Mouse (Mus musculus): ENCODE data around the gene A930009A15Rik. TPM values are rescaled to one million over a fixed set of nuclear protein-coding genes. Genes with fewer than 3 reads are reported as not detected.

Gene A930009A15Rik
- polyA plus RNA-seq, 1 experiment from 2014 or later: not detected

GRCm38 (mm10) chr10:115623481-115623880 lies 53.7 kb downstream of the A930009A15Rik start:
- Histone ChIP-seq H3K4me3 (no peak overlapping the region), H3K4me1 (peaks cover 9% of the 10 kb centered on the region), H3K27me3 (0 out of 2 replicates have a peak, but pooled peaks cover 7% of the 10 kb centered on the region), H3K9ac (no peak overlapping the region), H3K36me3 (no peaks in the 10 kb centered on the region), H3K9me3 (no peaks in the 10 kb centered on the region), H3K4me2 (no peak overlapping the region), H3K27ac (no peak overlapping the region)
- 80% methylated on average over 7 of the region's 7 CpGs for WGBS
- ATAC-seq (ENCODE audit: insufficient number of reproducible peaks, insufficient read depth, low FRiP score, low TSS enrichment, low read depth): no peak

GRCm38 (mm10) chr10:115623956-115624671 lies 54.3 kb downstream of the A930009A15Rik start:
- Histone ChIP-seq H3K27ac (no peak overlapping the region), H3K4me1 (peaks cover 7% of the 10 kb centered on the region), H3K27me3 (0 out of 2 replicates have a peak, but pooled peaks cover 3% of the 10 kb centered on the region), H3K9me3 (no peaks in the 10 kb centered on the region), H3K36me3 (no peaks in the 10 kb centered on the region), H3K4me3 (no peak overlapping the region), H3K4me2 (peak overlapping the region; percentile 9), H3K9ac (no peak overlapping the region)
- ATAC-seq (ENCODE audit: insufficient number of reproducible peaks, insufficient read depth, low FRiP score, low TSS enrichment, low read depth): 0 out of 2 replicates have a peak, but pooled peaks have one; percentile 32
- 36% methylated on average over 15 of the region's 15 CpGs for WGBS

DNA sequence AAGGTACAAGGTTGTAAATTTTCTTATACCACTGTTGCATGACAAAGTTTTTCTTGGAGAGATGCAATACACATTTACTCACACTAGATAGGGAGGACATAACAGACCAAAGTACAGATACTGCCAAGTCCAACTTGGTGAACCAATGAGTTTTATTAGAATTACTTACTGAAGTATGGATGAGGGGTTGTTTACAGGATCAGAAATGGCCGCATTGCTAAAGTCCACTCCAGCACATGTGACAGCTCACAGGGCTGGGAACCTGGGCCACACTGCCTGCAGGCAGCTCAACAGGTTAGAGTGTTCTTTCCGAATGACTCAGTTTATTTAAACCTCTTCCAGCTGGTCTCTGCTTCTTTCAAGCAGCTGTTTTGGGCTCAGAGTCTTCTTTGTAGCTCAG lies 55.2 kb downstream of the A930009A15Rik start:
- H3K9me3 ChIP-seq: no peaks in the 10 kb centered on the region
- H3K27me3 ChIP-seq: no peaks in the 10 kb centered on the region
- 59% methylated on average over 2 of the region's 2 CpGs for WGBS
- H3K4me1 ChIP-seq: peaks cover 7% of the 10 kb centered on the region
- H3K36me3 ChIP-seq: no peaks in the 10 kb centered on the region
- no peak overlapping the region for H3K4me3 ChIP-seq
- H3K4me2 ChIP-seq: no peak overlapping the region
- H3K9ac ChIP-seq: no peak overlapping the region
- ATAC-seq (ENCODE audit: insufficient number of reproducible peaks, insufficient read depth, low FRiP score, low TSS enrichment, low read depth): no peak
- H3K27ac ChIP-seq: no peak overlapping the region

DNA sequence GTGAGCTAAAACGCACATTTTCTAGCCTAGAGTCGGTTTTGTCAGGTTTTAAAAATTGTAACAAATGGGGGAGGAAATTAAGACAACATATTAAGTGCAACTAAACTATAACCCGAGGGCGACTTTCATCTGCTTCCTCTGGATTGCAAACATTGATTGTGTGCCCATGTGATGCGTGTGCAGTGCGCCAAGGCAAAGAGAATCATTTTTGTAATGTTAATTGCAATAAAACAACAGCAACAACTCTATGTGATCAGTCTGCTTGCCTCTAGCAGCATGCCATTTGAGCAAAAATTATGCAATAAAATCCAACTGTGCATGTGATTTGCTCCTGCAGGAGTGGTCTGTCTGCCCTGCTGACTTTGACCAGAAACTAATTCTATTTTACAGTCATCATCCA lies 56.9 kb downstream of the A930009A15Rik start:
- H3K9ac ChIP-seq: no peak overlapping the region
- H3K9me3 ChIP-seq: no peaks in the 10 kb centered on the region
- H3K27ac ChIP-seq: no peak overlapping the region
- ATAC-seq (ENCODE audit: insufficient number of reproducible peaks, insufficient read depth, low FRiP score, low TSS enrichment, low read depth): no peak
- H3K4me3 ChIP-seq: no peak overlapping the region
- H3K27me3 ChIP-seq: no peaks in the 10 kb centered on the region
- H3K36me3 ChIP-seq: no peaks in the 10 kb centered on the region
- H3K4me1 ChIP-seq: peaks cover 7% of the 10 kb centered on the region
- no peak overlapping the region for H3K4me2 ChIP-seq
- WGBS: 82% methylated on average over 6 of the region's 6 CpGs

Other genes starting within 250 kb of the A930009A15Rik start
- gene Tmem19, start 207.5 kb upstream of the A930009A15Rik start, polyA plus RNA-seq (2015; fragmentation: Nextera tagmentation; extraction: Ambion mirVana): 25.6 and 27.3 TPM in 2 replicates
- gene Thap2, start 185.5 kb upstream of the A930009A15Rik start, polyA plus RNA-seq (2015; fragmentation: Nextera tagmentation; extraction: Ambion mirVana): 31.3 and 35.1 TPM in 2 replicates
- 23.3 and 23.8 TPM in 2 replicates for gene Zfc3h1, start 185.0 kb upstream of the A930009A15Rik start, polyA plus RNA-seq (2015; fragmentation: Nextera tagmentation; extraction: Ambion mirVana)
- 16.0 and 16.8 TPM in 2 replicates for gene Lgr5, start 17.8 kb downstream of the A930009A15Rik start, polyA plus RNA-seq (2015; fragmentation: Nextera tagmentation; extraction: Ambion mirVana)
- 4.3 and 5.6 TPM in 2 replicates for gene Tspan8, start 246.8 kb downstream of the A930009A15Rik start, polyA plus RNA-seq (2015; fragmentation: Nextera tagmentation; extraction: Ambion mirVana)